Mouse (Mus musculus) CH12.LX (cell line): ENCODE results near the gene Zfp72.

Experiments used
- MAFK ChIP-seq: IDR thresholded peaks from 2 replicates; pipeline ENCODE4 v1.6.1; 2011; ENCODE audit warnings: low read length, improper control_type of control experiment; ENCODE audit not compliant: insufficient replicate concordance
- POLR2A ChIP-seq: IDR thresholded peaks from 2 replicates; pipeline ENCODE4 v1.6.1; 2011; ENCODE audit warnings: low read depth, mild to moderate bottlenecking, improper control_type of control experiment, low read length
- UBTF ChIP-seq: IDR thresholded peaks from 2 replicates; pipeline ENCODE4 v1.6.1; 2012; ENCODE audit warnings: low read depth, mild to moderate bottlenecking, inconsistent platforms, low read length, improper control_type of control experiment, moderate library complexity
- ZKSCAN1 ChIP-seq: IDR thresholded peaks from 2 replicates; pipeline ENCODE4 v1.6.1; 2012; ENCODE audit warnings: low read depth, inconsistent platforms, low read length, improper control_type of control experiment, borderline replicate concordance

DNA sequence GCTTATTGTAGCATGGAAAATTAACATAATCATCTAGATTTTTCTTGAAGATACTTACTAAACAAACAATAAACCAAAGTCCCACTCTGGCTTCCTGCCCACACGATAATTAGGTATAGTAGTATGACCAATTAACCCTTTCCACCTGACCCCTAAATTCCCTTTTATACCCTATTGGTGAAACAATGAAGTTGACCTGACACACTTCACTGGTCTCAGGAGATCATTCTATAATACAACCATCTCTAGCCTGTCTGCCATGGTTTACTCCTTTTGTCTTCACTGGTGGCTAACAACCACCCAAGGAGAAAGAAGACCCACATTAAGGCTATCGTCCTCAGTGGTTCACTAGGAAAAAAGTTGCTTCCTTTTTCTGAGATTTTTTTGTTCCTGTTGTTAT is 520 bp upstream of the Zfp72 start:
- TF ChIP-seq MAFK, result no peak
- TF ChIP-seq POLR2A, result no peak
- TF ChIP-seq ZKSCAN1, result no peak
- TF ChIP-seq UBTF, result no peak
